Mouse (Mus musculus): Measurements from ENCODE around the gene Fam198b.
"Not testable (repeated sequence)": the region's sequence is repeated elsewhere in the genome, so short reads cannot be mapped to it uniquely, and the experiment has no call there.

The Fam198b gene

GRCm38 (mm10) chr3:79925950-79926697, 41.8 kb downstream of the Fam198b start:
- no peak for DNase-seq

DNA sequence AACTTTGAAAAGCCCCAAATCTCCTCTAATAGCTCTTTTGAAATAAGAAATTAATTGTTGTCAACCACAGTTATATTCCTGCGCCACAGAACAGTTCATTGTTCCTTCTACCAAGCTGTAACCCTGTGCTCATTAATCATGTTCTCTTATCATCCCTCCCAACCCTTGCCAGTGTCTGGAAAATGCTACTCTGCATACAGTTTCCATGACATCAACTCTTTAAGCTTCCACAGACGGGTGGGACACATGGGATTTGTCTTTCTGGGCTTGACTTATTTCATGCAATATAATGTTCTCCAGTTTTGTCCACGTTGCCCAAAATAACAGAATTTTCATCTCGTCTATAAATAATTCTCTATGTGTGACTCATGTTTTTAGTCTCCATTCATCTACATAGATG, 42.7 kb downstream of the Fam198b start:
- DNase-seq, result no peak

DNA sequence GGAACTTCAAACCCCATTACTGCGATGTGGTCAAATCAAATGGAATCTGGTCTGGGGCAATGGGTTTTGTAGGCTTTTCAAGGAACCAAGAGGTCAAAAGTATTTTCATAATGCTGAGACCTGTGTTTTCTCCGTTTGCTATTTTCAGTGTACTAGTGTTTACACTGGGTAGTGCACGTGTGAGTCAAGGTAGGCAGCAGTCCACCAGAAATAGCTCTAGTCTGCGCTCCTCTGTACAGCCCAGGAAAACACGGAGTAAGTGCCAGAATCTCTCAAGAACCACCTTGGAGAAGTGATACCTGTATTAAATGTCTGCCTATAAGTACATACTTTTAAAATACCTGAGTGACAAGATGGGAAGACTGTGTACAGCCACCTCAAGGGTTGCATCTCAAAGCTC, 44.1 kb downstream of the Fam198b start:
- no peak for DNase-seq

GRCm38 (mm10) chr3:79930141-79930744, 45.9 kb downstream of the Fam198b start:
- DNase-seq, result no peak

DNA sequence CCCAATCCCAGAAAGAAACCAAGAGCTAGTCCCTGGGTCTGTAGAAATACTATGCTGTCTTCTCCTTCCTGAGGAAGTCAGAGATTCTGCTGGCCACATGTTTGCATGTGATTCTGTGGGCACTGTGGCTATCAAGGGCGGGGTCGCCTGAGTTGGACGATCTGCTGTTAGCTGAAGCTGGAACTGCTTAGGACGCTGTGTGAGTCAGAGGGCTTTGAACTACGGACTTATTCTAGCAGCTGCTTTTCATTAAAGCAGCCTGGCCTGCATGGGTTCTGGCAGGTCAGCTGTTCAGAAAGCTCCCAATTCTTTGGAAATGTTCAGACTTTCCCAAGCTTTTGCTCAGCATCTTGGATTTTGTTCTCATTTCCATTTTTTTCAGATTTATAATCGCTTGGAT, 51.9 kb downstream of the Fam198b start:
- peak; percentile 18 for DNase-seq

DNA sequence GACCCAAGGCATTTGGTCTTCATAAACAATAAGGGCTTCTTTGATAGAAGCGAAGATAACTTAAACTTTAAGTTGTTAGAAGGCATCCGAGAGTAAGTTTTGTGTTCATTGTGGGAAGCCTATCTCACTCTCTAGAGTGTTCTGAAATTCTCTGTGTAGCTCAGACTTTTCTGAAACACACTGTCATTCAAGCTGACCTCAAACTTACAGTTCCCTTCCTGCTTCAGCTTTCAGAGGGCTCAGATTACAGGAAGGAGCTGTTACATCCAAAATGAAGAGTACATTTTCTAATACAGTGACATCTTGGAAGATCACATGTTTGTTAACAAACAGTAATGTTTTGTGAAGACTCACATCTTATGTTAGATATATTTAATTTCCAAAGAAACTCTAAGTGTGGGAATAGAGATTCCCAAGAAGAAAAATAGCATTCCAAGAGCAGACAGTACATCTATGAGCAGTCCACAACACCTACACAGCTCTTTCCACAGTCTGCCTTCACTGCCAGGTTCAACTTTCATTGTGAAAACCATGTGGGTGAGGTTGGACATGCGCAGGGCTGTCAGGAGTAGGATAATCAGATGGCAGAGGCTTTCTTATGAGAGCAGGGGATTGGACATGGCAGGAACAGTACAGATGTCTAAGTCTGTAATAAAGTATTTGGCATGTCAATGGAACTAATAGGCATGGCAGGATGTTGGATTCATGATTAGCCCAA, 52.6 kb downstream of the Fam198b start:
- DNase-seq, result no peak

DNA sequence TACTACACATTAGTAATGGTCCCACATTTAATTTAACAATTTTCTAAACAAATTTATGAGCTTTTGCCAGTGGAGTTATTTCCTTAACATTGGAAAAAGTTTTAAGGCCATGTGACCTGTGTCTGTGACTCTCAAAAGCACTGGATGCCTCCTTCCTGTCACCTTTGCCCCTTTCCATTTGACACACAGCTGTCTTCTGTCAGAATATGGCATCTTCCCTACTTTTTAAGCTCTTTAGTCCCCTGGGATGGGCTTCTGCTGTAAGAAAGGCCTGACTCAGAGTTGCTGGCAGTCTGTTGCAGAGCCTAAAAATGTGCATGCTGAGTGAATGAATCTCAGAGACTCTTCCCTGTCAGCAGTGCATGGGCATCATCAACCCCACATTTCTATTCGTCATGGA, 63.4 kb downstream of the Fam198b start:
- DNase-seq, result peak; percentile 75

DNA sequence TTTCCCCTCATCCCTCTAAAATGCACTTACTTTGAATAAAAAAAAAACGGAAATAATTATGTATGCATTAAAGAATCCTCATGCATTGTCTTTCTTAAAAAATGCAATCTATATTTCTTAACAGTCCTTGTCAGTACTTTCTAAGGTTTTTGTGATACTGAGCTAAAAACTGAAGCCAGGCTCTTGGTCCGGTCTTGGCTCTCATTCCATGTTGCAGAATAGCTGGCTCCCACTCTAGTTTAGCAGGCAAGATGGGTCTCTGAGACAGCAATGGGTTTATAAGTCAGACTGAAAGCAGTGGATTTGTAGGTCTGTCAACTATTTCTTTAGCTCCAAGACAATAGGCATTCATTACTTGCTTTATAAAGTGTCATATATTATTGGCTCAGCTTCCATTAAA, 63.8 kb downstream of the Fam198b start:
- DNase-seq, result no peak

- DNase-seq, result peak; percentile 55
Measured at GRCm38 (mm10) chr3:79953164-79953759, 68.9 kb downstream of the Fam198b start.

DNA sequence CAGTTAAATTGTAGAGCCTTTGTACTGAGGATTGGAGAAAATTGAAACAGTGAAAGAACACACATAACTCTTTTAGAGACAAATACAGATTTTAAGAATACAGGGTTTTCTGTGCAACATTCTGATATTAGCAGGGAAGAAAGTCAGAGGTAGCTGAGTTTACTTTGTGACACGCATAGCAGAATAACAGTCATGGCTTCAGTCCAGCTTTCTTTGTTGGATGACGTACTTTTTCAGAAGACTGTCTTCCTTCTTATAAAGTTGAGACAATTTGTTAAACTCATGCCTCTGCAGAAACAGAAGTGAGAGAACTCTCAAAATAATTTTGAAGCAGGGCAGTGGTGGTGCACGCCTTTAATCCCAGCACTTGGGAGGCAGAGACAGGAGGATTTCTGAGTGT, 70.9 kb downstream of the Fam198b start:
- DNase-seq, result no peak

- no peak for DNase-seq
Measured at GRCm38 (mm10) chr3:79956792-79957191, 72.5 kb downstream of the Fam198b start.

GRCm38 (mm10) chr3:79957752-79958151, 73.4 kb downstream of the Fam198b start:
- no peak for DNase-seq

DNA sequence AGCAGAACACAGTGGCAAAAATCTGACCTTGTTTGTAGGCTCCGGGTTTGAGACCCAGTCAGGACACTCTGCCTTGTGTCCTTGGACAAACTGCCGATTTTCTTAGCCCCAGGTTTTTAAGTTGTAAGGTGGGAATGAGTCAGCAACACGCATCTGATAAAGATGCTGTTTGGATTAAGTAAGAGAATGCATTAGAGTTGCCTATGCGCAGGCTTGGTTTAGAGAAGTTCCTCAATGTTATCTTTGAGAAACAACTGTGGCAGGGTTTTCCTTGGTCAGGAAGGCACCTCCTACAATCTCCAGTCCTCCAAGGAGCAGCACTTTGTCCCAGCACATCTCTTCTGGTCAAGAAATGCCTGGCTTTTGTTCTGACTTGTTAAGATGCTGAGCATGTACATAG, 82.4 kb downstream of the Fam198b start:
- no peak for DNase-seq

GRCm38 (mm10) chr3:79967346-79967745, 83.0 kb downstream of the Fam198b start:
- no peak for DNase-seq

GRCm38 (mm10) chr3:79968426-79968825, 84.1 kb downstream of the Fam198b start:
- no peak for DNase-seq

GRCm38 (mm10) chr3:79969536-79969935, 85.2 kb downstream of the Fam198b start:
- DNase-seq, result not testable (repeated sequence)

- no peak for DNase-seq
Measured at GRCm38 (mm10) chr3:79970070-79970469, 85.7 kb downstream of the Fam198b start.

- DNase-seq, result no peak
Measured at GRCm38 (mm10) chr3:79970498-79970897, 86.2 kb downstream of the Fam198b start.

DNA sequence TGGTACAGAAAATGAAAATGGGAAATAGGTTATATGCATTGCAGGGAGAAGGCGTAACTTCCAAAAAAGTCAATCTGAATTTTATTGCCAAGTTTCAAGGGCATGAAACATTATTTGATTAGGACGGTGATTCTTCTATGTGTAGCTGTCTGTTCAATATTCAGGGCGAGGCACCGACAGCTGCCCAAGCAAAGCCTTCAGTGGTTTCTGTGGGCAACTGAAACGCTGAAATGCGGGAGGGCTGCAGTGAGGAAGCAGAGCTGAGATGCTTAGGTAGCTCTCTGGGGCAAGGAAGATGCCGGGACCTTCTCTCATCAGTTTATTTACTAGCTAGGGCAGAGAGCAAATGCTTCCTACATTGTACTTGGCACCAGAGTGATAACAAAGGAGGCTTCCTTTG, 87.2 kb downstream of the Fam198b start:
- no peak for DNase-seq

- peak; percentile 36 for DNase-seq
Measured at GRCm38 (mm10) chr3:79976786-79977185, 92.5 kb downstream of the Fam198b start.

DNA sequence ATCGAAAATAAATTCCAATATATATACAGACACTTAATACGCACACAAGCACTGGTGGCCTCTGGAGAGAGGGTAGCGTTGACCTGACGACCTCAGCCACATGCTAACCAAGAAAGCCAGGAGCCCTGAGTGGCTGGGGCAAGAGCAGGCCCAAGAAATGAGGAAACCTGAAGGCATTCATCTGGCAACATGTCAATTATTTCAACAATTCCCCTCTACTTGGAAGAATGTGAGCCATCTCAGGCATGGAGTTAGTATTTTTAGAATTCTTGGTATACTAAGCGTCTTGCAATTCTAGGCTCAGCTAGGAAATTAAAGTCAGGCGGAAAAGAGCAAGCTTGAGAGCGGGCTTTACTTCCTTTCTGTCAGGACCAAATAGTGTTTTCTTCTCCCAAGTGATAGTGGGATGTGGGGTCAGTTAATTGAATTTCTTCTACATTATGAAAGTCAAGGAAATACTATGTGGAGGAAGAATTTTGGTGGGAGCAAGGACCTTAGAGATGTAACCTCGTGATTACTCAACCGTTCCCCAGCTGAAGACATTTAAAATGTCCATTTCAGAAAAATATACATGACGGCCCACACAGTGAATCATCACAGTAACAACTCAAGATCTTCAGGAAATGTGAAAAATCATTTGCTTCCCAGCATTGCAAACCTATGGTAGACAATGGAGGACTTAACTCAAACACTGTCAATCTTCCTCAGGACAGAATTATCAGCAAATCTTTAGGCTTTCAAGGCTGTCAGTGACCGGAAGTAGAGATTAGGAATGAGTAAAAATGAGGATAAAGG, 93.5 kb downstream of the Fam198b start:
- DNase-seq, result peak; percentile 46

GRCm38 (mm10) chr3:79980714-79981113, 96.4 kb downstream of the Fam198b start:
- DNase-seq, result no peak

DNA sequence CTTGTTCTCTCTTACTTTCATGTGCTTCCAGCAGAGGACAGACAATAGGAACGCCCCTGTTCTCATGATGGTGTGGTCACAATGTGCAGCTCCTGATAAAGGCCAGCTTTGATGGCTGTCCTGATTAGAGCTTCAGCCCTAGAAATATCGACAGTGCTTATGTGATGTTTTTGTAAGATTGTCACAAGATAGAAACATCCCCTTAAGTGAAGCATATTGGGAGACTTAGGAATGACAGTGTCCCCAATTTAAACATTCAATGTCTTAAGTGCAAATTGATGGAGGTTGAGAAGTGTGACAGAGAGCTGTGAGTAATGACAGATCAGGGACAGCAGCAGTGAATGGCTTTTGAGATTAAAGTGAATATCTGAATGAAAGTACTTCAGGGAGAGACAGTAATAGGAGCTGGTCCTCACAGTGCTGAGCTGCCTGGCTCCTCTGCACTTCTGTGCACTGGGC, 99.7 kb downstream of the Fam198b start:
- DNase-seq, result no peak
